Mouse (Mus musculus) regulatory T cell (primary cell): ENCODE measurements around the gene Bckdhb.
"Not testable (repeated sequence)": the region's sequence is repeated elsewhere in the genome, so short reads cannot be mapped to it uniquely, and the experiment has no call there.

Source experiments
- in situ Hi-C: fragments of 300-600 bp; cut with MboI, MseI; formaldehyde crosslinking; loops from one replicate; pipeline ENCODE4 v1.15.1; 2025; ENCODE audit warnings: high pct_unique_total_duplicates

Bckdhb gene

GRCm38 (mm10) chr9:84041631-84042277 is 116.8 kb downstream of the Bckdhb start:
- in situ Hi-C loops, result no loop called here

GRCm38 (mm10) chr9:84042539-84042938 is 117.6 kb downstream of the Bckdhb start:
- in situ Hi-C loops, result no loop called here

GRCm38 (mm10) chr9:84044136-84044535 is 119.2 kb downstream of the Bckdhb start:
- in situ Hi-C loops, result no loop called here

GRCm38 (mm10) chr9:84045632-84046031 is 120.7 kb downstream of the Bckdhb start:
- in situ Hi-C loops, result no loop called here

GRCm38 (mm10) chr9:84046334-84046733 is 121.4 kb downstream of the Bckdhb start:
- in situ Hi-C loops, result no loop called here

GRCm38 (mm10) chr9:84046961-84047360 is 122.0 kb downstream of the Bckdhb start:
- in situ Hi-C loops, result no loop called here

GRCm38 (mm10) chr9:84047436-84047835 is 122.5 kb downstream of the Bckdhb start:
- in situ Hi-C loops, result no loop called here

- in situ Hi-C loops, result no loop called here
Observed at GRCm38 (mm10) chr9:84049142-84049541, 124.2 kb downstream of the Bckdhb start.

- in situ Hi-C loops, result no loop called here
Observed at GRCm38 (mm10) chr9:84050867-84051635, 126.1 kb downstream of the Bckdhb start.

GRCm38 (mm10) chr9:84055125-84055807 is 130.3 kb downstream of the Bckdhb start:
- in situ Hi-C loops, result no loop called here

- in situ Hi-C loops, result not testable (repeated sequence)
Observed at GRCm38 (mm10) chr9:84060781-84061180, 135.8 kb downstream of the Bckdhb start.

GRCm38 (mm10) chr9:84063617-84064016 is 138.7 kb downstream of the Bckdhb start:
- in situ Hi-C loops, result no loop called here

GRCm38 (mm10) chr9:84064113-84064512 is 139.2 kb downstream of the Bckdhb start:
- in situ Hi-C loops, result no loop called here

- in situ Hi-C loops, result no loop called here
Observed at GRCm38 (mm10) chr9:84070247-84070646, 145.3 kb downstream of the Bckdhb start.

- in situ Hi-C loops, result no loop called here
Observed at GRCm38 (mm10) chr9:84070740-84071139, 145.8 kb downstream of the Bckdhb start.

- in situ Hi-C loops, result no loop called here
Observed at GRCm38 (mm10) chr9:84072534-84072933, 147.6 kb downstream of the Bckdhb start.

- in situ Hi-C loops, result no loop called here
Observed at GRCm38 (mm10) chr9:84073237-84073636, 148.3 kb downstream of the Bckdhb start.

- in situ Hi-C loops, result no loop called here
Observed at GRCm38 (mm10) chr9:84083551-84083950, 158.6 kb downstream of the Bckdhb start.

GRCm38 (mm10) chr9:84084686-84085085 is 159.7 kb downstream of the Bckdhb start:
- in situ Hi-C loops, result no loop called here

GRCm38 (mm10) chr9:84090316-84091063 is 165.5 kb downstream of the Bckdhb start:
- in situ Hi-C loops, result no loop called here

- in situ Hi-C loops, result no loop called here
Observed at GRCm38 (mm10) chr9:84092994-84093393, 168.0 kb downstream of the Bckdhb start.

- in situ Hi-C loops, result no loop called here
Observed at GRCm38 (mm10) chr9:84094111-84094510, 169.2 kb downstream of the Bckdhb start.
